Mouse (Mus musculus): ENCODE data around the gene Mxi1. TPM values are rescaled to one million over a fixed set of nuclear protein-coding genes. Genes with fewer than 3 reads are reported as not detected.

Mxi1 gene
- polyA plus RNA-seq, 1 experiment, result 21.5 TPM

DNA sequence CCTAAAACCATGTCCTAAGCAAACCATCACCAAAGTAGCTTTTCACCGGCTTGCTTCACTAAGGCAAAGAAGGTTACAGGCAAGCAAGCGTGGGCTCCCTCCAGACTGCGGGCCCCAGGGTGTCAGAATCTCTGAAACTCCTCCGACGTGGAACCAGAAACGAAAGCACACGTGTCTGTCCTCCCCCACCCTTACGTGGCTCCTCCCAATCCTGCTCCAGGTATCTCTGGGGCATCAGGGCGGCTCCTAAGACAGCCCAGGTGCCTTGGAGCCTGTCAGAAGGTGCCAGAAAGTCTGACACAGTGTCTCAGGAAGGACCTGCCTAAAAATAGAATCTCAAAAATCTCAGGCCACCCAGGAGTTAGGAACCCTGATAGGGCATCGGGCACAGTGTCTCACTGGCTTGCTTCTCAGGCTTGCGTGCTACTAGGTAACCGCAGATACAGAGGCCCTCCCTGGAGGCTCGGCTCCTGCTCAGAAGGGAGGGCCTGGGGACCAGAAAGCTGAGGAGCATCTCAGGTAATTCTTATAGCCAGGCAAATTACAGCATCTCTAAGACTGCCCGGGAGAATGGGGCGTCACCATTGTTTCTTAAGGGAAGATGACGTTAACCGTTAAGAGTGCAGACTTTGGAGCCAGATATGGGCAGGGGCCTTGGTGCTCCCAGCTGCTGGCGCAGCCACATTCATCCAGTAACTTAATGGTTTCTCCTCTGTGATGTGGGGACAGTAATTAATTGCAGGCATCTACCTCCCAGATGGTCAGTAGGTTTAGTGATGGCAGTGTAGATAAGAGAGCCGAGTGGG, 33.2 kb upstream of the Mxi1 start:
- 51% methylated on average over 19 of the region's 19 CpGs for WGBS
- DNase-seq, result no peak
- no peak overlapping the region for H3K4me3 ChIP-seq (replicated peaks; ENCODE audit: extremely low read depth, low read depth, low read length)
- no peaks in the 10 kb centered on the region for H3K4me1 ChIP-seq (ENCODE audit: control insufficient read depth, insufficient read depth, low read length)
- TF ChIP-seq CTCF (IDR thresholded peaks at IDR 0.05; ENCODE audit: insufficient read depth, low read length) (no peak), POLR2A (IDR thresholded peaks at IDR 0.05; ENCODE audit: borderline replicate concordance, extremely low read depth, low read depth, low read length) (no peak)

DNA sequence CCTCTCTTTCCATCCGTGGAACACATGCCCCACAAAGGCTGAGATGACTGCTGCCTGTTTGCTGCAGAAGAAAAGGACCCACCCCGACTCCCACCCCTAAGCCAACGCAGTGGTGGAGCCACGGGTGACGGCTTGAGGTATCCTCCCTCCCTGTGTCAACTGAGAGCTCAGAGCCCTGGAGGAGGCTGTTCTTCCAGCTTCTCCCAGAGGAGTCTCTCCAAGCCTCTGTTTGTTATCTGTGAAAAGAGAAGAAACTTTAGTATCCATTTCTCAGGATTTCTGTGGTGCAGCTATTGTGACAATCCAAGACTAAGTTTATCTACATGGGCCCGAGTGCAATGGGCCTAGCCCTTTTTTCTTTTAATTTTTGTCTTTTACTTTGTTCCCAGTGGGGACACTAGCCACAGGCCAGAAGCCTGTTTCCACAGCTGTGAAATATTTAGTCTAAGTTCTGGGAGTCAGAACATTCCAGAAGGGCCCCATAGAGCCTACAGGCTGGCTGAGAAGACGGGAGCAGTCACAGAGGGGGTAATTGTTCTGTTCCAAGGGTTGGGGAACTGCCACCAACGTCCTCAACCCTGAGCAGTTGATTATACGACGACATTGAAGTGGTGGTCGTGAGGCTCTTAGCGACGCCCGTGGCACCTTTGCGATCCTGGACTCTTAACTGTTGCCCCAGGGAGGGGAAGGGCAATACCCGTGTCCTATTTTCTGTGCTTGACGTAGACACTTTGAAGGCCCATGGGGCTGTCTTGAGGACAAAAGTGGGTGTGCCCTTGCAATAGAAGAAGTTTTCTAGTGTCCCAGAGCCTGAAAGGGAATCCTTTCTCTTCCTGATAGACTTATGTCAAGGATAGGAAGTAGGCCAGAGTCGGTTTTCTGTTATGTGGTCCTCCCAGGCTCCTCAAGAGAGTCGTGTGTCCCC, 31.6 kb upstream of the Mxi1 start:
- WGBS, result 74% methylated on average over 19 of the region's 19 CpGs
- no peak for DNase-seq
- Histone ChIP-seq H3K4me1 (ENCODE audit: control insufficient read depth, insufficient read depth, low read length) (no peaks in the 10 kb centered on the region), H3K4me3 (replicated peaks; ENCODE audit: extremely low read depth, low read depth, low read length) (no peak overlapping the region)
- no peak for TF ChIP-seq POLR2A (IDR thresholded peaks at IDR 0.05; ENCODE audit: borderline replicate concordance, extremely low read depth, low read depth, low read length)

DNA sequence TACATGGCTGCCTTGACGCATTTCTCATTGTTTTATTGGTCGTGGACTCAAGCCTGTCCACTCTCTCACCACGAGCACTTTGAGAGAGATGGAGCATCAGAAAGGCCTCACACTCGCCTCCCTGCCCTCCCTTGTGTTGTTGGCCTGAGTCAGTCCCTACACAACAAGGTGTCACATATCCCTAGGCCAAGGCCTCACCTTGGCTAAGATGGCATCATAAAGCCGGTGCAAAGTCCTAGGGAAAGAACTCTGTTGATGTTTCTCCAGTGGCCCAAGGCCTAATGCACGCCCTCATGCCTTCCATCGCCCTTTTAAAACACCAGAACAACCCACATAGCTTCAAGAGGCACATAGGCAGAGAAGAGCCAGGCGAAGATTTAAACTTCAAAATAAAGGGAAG, 30.1 kb upstream of the Mxi1 start:
- 86% methylated on average over 8 of the region's 8 CpGs for WGBS
- TF ChIP-seq POLR2A (IDR thresholded peaks at IDR 0.05; ENCODE audit: borderline replicate concordance, extremely low read depth, low read depth, low read length) (no peak), CTCF (IDR thresholded peaks at IDR 0.05; ENCODE audit: insufficient read depth, low read length) (no peak)

DNA sequence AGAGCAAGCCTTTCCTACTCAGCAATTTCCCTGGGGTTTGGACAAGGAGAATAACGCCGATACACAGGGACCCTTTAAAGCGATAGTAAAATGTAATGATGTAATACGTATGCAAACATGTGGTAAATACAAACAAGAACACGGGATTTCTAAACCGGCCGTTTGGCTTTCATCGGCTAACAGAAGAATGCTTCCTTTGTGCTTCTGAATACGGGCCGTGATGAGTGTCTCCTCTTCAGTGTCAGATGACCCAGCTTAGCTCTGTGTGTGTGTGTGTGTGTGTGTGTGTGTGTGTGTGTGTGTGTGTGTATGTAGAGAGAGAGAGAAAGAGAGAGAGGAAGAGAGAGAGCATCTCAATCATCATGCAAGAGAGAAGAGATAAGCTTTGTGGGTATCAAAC, 27.7 kb upstream of the Mxi1 start:
- WGBS, result 75% methylated on average over 10 of the region's 10 CpGs
- no peak for DNase-seq
- TF ChIP-seq CTCF (IDR thresholded peaks at IDR 0.05; ENCODE audit: insufficient read depth, low read length) (no peak), POLR2A (IDR thresholded peaks at IDR 0.05; ENCODE audit: borderline replicate concordance, extremely low read depth, low read depth, low read length) (no peak)
- H3K4me1 ChIP-seq (ENCODE audit: control insufficient read depth, insufficient read depth, low read length), result no peaks in the 10 kb centered on the region
- H3K4me3 ChIP-seq (replicated peaks; ENCODE audit: extremely low read depth, low read depth, low read length), result no peak overlapping the region

More for the DNA sequence above, 30.1 kb upstream of the Mxi1 start:
- Histone ChIP-seq H3K4me1 (ENCODE audit: control insufficient read depth, insufficient read depth, low read length) (no peaks in the 10 kb centered on the region), H3K4me3 (replicated peaks; ENCODE audit: extremely low read depth, low read depth, low read length) (no peak overlapping the region)
- DNase-seq, result no peak

DNA sequence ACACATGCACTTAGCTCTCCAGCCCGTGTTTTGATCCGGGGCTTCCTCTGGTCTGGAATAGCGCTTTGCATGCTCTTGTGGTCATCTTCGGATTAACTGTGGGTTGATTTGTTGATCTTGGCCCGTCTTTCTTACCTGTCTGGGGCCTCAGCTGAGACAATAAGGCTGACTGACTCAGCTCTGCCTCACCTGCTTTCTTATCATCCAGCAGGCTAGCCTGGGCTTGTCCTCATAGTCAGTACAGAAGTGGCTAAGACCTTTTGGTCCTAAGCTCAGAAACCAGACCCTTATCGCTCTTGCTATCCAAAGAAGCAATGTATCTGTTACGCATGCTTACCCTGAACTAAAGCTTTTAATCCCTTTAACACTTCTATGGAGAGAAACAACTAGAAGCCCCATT, 26.6 kb upstream of the Mxi1 start:
- 84% methylated on average over 7 of the region's 7 CpGs for WGBS
- Histone ChIP-seq H3K4me1 (ENCODE audit: control insufficient read depth, insufficient read depth, low read length) (no peaks in the 10 kb centered on the region), H3K4me3 (replicated peaks; ENCODE audit: extremely low read depth, low read depth, low read length) (no peak overlapping the region)
- DNase-seq, result no peak
- no peak for TF ChIP-seq POLR2A (IDR thresholded peaks at IDR 0.05; ENCODE audit: borderline replicate concordance, extremely low read depth, low read depth, low read length)
- no peak for TF ChIP-seq CTCF (IDR thresholded peaks at IDR 0.05; ENCODE audit: insufficient read depth, low read length)

DNA sequence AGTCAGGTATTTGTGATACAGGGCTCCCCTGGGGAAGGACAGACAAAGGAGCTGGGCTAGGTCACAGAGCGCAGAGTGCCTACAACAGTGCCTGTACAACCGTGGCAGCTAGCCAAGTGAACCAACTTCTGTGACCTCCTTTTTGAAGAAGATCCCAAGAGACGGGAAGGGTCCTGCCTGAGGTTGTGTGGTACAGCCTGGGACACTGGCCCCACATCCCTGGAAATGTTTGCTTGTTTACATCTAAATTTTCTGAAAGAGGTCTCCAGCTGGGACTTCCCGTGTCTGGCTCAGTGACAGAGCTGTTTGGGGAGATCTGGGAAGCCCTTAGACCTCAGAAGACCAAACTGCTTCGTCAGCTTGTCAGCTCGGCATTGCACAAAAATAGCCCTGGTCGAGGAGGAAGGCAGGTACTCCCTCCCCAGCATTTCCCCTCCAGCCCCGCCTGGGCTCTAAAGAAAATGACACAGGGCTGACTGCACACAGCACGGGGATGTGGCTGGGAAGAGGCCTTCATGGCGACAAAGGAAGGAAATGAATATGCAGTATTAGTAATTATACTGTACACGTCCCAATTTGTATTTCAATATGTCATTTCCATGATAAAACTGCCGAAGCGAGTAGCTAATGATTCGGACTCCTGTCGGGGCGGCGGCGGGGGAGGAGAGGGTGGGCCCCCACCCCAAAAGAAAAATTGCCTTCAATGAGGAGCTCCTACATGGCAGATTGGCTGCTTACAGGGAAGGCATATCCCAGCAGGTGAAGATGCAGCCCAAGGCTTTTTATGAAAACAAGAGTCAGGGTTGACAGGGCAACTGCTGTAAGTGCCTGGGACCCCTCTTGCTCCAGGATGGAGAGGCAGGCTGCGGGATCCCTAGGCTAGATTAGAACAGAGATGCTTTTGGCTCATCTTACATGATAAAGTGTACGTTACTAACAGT, 25.8 kb upstream of the Mxi1 start:
- DNase-seq, result no peak
- H3K4me1 ChIP-seq (ENCODE audit: control insufficient read depth, insufficient read depth, low read length), result no peaks in the 10 kb centered on the region
- TF ChIP-seq POLR2A (IDR thresholded peaks at IDR 0.05; ENCODE audit: borderline replicate concordance, extremely low read depth, low read depth, low read length) (no peak), CTCF (IDR thresholded peaks at IDR 0.05; ENCODE audit: insufficient read depth, low read length) (no peak)
- 29% methylated on average over 20 of the region's 20 CpGs for WGBS
- no peak overlapping the region for H3K4me3 ChIP-seq (replicated peaks; ENCODE audit: extremely low read depth, low read depth, low read length)

DNA sequence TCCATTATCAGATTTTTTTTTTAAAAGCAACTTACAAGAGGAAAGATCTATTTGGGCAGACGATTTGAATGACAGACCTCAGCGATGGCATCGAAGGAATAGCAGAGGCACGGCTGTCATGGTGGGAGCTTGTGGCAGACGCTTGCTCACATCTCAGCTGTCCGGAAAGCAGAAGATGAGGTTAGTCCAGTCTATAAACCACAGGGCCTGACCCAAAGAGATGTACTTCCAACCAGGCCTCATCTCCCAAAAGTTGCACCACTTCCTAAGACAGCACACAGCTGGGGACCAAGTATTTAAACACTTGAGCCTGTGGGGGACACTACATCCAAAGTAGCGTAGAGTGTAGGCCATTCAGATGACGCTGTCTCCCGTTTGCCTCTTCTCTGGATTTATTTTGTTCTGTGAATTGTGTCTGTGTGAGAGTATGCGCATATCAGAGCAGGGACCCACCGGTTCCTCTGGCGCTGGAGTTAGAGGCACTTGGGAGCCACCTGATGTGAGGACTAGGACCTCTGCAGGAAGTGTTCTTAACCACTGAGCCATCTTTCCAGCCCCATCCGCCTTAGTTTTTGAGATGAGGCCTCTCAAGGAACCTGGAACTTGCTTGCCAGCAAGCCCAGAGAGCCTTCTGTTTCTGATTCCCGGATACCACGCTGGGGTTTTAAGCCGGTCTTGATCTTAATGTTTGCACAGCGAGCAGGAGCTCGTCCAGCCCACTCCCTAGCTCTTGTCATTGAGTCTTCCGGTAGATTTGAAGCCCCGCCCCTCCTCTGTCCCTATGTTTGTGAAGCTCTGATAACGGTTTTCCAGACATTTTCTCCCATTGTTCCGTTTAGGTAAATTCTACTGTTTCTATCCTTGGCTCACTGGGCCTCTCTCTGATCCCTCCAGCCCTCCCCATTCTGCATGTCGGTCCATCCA, 13.7 kb upstream of the Mxi1 start:
- no peak for TF ChIP-seq POLR2A (IDR thresholded peaks at IDR 0.05; ENCODE audit: borderline replicate concordance, extremely low read depth, low read depth, low read length)
- TF ChIP-seq CTCF (IDR thresholded peaks at IDR 0.05; ENCODE audit: insufficient read depth, low read length), result no peak
- DNase-seq, result no peak
- Histone ChIP-seq H3K4me1 (ENCODE audit: control insufficient read depth, insufficient read depth, low read length) (no peaks in the 10 kb centered on the region), H3K4me3 (replicated peaks; ENCODE audit: extremely low read depth, low read depth, low read length) (no peak overlapping the region)
- 70% methylated on average over 23 of the region's 23 CpGs for WGBS

DNA sequence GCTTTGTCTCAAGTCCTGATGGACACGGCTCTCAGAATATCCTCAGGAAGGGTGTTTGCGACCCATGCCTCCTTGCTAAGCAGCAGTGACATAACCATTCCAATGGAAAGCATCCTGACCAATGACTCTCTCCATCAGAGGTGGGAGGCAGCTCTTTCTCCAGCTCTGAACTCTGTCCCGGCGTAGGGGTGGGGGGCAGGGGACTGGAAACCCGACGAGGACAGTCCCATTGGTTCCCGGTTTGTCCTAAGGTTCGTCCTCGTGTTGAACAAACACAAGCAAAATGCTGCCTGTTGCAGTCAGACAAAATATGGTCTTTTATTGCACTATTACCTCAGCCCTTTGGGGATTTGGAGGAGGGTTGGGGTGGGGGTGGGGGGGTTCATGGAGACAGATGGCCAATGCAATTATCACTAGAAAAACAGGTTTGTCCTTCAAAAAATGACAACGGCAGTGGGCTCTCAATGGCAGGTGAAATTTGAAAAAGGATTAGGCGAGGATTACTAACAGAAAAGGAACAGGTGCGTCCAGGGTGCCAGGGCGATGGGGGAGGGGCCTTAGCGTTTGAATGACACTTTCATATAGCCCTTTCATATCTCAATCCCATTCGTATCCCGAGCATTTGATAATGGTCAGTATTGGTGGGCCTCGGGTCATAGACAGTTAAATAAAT, 11.0 kb upstream of the Mxi1 start:
- no peak for TF ChIP-seq POLR2A (IDR thresholded peaks at IDR 0.05; ENCODE audit: borderline replicate concordance, extremely low read depth, low read depth, low read length)
- no peak for TF ChIP-seq CTCF (IDR thresholded peaks at IDR 0.05; ENCODE audit: insufficient read depth, low read length)
- Histone ChIP-seq H3K4me3 (replicated peaks; ENCODE audit: extremely low read depth, low read depth, low read length) (no peak overlapping the region), H3K4me1 (ENCODE audit: control insufficient read depth, insufficient read depth, low read length) (no peaks in the 10 kb centered on the region)
- WGBS, result 67% methylated on average over 17 of the region's 17 CpGs
- no peak for DNase-seq

Data from lung, adult 2 months (tissue).